Mouse (Mus musculus): Measurements from ENCODE around the gene Wfdc15a. TPM values are rescaled to one million over a fixed set of nuclear protein-coding genes. Genes with fewer than 3 reads are reported as not detected.
"Not testable (repeated sequence)": the region's sequence is repeated elsewhere in the genome, so short reads cannot be mapped to it uniquely, and the experiment has no call there.

Wfdc15a gene
- polyA plus RNA-seq (2012; ENCODE audit: insufficient read depth, insufficient read length, missing spikeins) = not detected in 2 replicates

GRCm38 (mm10) chr2:164199626-164200327, at the start of gene Wfdc15a:
Gene Wfdc15a (minus strand): TSS chr2:164200130.
- Histone ChIP-seq H3K4me1 (ENCODE audit: control insufficient read depth, insufficient read depth, insufficient read length, low read length) (no peaks in the 10 kb centered on the region), H3K4me3 (ENCODE audit: insufficient read depth, low read depth, low read length) (no peak within 1 kb of the TSS), H3K27ac (replicated peaks; ENCODE audit: low read depth, low read length) (no peak within 1 kb of the TSS)

GRCm38 (mm10) chr2:164238366-164238765, 38.4 kb upstream of the Wfdc15a start, which contains the start of gene Svs2:
Gene Svs2 (minus strand): TSS chr2:164238466.
- Histone ChIP-seq H3K4me3 (ENCODE audit: insufficient read depth, low read depth, low read length) (no peak within 1 kb of the TSS), H3K4me1 (ENCODE audit: control insufficient read depth, insufficient read depth, insufficient read length, low read length) (no peaks in the 10 kb centered on the region), H3K27ac (replicated peaks; ENCODE audit: low read depth, low read length) (no peak within 1 kb of the TSS)

DNA sequence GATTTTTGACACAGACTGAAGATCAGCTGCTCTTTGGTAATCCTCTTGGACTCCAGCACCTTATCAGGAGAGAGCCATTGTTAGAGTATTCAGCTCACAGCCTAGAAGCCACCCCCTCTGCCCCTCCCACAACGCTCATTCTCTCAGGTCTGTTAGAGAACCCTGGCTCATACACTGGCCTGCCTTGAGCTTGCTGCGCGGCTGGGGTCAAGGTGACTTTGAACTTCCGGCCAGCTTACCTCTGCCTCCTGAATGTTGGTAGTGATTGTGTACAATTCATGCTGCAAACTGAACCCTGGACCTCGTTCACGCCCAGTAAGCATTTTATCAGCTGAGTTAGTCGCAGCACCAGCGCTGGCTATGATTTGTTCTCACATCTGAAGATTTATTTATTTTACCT, 32.7 kb upstream of the Wfdc15a start:
- Histone ChIP-seq H3K4me1 (ENCODE audit: control insufficient read depth, insufficient read depth, insufficient read length, low read length) (no peaks in the 10 kb centered on the region), H3K27ac (replicated peaks; ENCODE audit: low read depth, low read length) (no peak overlapping the region), H3K4me3 (ENCODE audit: insufficient read depth, low read depth, low read length) (no peak overlapping the region)

DNA sequence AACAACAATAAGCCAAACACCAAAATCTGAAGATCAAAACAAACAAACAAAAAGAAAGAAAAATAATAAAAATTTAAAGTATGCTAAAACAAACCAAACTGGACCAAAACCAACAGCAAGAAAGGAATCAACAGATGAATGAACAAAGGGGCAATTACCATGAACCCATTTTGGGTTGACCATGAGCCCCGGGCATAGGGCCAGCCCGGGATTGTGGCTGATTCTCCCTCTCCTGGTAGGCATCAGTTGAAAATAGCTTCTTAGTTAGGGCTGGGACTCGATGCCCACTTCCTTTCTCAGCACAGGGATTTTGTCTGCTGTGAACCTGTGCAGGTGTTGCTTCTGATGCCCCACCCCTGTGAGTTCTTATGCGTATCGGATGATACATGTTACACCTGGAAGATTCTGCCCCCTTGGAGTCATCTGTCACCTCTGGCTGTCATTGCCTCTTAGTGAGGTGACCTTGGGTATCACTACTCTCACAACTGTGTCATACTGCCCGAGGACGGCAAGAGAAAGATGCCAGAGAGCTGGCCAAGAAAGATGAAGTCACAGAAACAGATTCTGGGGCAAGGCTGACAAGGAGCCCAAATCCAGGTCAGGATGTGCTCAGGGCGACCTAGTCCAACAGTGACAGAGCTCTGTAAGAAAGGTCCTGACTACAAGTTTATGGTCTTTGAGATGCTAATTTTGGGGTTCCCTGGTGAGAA, 28.6 kb upstream of the Wfdc15a start:
- H3K4me3 ChIP-seq (ENCODE audit: insufficient read depth, low read depth, low read length) = no peak overlapping the region
- H3K27ac ChIP-seq (replicated peaks; ENCODE audit: low read depth, low read length) = no peak overlapping the region
- H3K4me1 ChIP-seq (ENCODE audit: control insufficient read depth, insufficient read depth, insufficient read length, low read length) = no peaks in the 10 kb centered on the region

DNA sequence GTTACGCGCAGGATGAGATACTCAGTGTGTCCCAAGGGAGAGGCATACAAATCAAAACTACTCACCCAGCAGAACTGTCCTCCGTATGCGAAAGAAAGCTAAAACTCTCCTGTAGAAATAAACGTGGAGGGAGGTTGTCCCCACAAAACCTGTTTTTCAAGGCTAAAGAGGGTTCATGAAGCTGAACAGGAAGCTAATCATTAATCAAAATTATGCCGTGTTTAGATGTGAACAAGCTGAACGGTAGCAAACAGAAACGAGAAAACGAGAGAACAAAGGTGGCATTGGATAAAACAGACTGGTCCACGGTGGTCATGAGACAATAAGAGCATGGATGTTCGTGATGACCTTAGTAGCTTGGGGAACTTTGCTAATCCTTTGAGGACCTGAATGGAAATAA, 21.6 kb upstream of the Wfdc15a start, which contains the start of gene Wfdc15b:
TSS of gene Wfdc15b (minus strand) at position 139 of the 400 bp plus-strand sequence.
- Histone ChIP-seq H3K4me1 (ENCODE audit: control insufficient read depth, insufficient read depth, insufficient read length, low read length) (no peaks in the 10 kb centered on the region), H3K4me3 (ENCODE audit: insufficient read depth, low read depth, low read length) (no peak within 1 kb of the TSS), H3K27ac (replicated peaks; ENCODE audit: low read depth, low read length) (no peak within 1 kb of the TSS)

DNA sequence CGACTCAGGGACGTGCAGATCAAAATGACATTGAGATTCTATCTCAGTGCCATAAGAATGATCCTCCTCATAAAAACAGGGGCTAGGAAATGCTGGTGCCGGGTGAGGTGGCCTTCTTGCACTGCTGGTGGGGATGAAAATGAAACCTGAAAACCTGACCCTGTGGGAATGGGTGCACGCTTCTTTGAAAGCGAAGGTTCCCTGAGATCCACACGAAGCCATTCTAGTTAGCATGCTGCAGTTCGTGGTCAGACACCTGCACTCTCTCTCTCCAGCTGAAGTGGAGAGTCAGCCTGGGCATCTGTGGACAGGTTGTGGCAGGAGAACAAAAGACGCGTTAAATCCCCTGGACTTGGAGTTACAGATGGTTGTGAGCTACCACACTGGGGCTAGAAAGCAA, 19.4 kb upstream of the Wfdc15a start:
- no peak overlapping the region for H3K27ac ChIP-seq (replicated peaks; ENCODE audit: low read depth, low read length)
- H3K4me3 ChIP-seq (ENCODE audit: insufficient read depth, low read depth, low read length) = no peak overlapping the region
- no peaks in the 10 kb centered on the region for H3K4me1 ChIP-seq (ENCODE audit: control insufficient read depth, insufficient read depth, insufficient read length, low read length)

GRCm38 (mm10) chr2:164212711-164213110, 12.8 kb upstream of the Wfdc15a start:
- Histone ChIP-seq H3K4me3 (ENCODE audit: insufficient read depth, low read depth, low read length) (no peak overlapping the region), H3K4me1 (ENCODE audit: control insufficient read depth, insufficient read depth, insufficient read length, low read length) (no peaks in the 10 kb centered on the region), H3K27ac (replicated peaks; ENCODE audit: low read depth, low read length) (no peak overlapping the region)

- Histone ChIP-seq H3K4me3 (ENCODE audit: insufficient read depth, low read depth, low read length) (no peak overlapping the region), H3K4me1 (ENCODE audit: control insufficient read depth, insufficient read depth, insufficient read length, low read length) (no peaks in the 10 kb centered on the region), H3K27ac (replicated peaks; ENCODE audit: low read depth, low read length) (no peak overlapping the region)
Observed at GRCm38 (mm10) chr2:164210892-164211291, 11.0 kb upstream of the Wfdc15a start.

DNA sequence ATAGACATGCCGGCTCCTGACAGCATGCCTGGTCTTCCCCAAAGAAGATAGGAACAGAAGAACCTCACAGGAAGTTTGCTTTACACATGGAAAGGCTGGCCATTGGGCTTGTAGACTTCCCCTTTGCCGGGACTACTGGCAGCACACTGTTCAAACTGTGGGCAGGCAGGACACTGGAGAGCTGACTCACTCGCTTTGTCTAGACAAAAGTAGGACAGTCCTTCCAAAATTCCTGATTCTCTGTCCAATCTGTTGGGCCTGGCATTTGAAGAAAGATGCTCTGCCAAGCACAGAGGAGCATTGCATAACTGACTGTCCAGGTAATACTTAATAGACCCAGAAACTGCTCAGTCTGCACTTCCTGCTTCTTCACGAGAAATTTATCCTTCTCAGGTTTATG, 6.7 kb upstream of the Wfdc15a start:
- H3K4me3 ChIP-seq (ENCODE audit: insufficient read depth, low read depth, low read length) = no peak overlapping the region
- no peaks in the 10 kb centered on the region for H3K4me1 ChIP-seq (ENCODE audit: control insufficient read depth, insufficient read depth, insufficient read length, low read length)
- H3K27ac ChIP-seq (replicated peaks; ENCODE audit: low read depth, low read length) = no peak overlapping the region

- H3K27ac ChIP-seq (replicated peaks; ENCODE audit: low read depth, low read length); H3K4me1 ChIP-seq (ENCODE audit: control insufficient read depth, insufficient read depth, insufficient read length, low read length); H3K4me3 ChIP-seq (ENCODE audit: insufficient read depth, low read depth, low read length): not testable (repeated sequence)
Observed at GRCm38 (mm10) chr2:164206011-164206410, 6.1 kb upstream of the Wfdc15a start.

DNA sequence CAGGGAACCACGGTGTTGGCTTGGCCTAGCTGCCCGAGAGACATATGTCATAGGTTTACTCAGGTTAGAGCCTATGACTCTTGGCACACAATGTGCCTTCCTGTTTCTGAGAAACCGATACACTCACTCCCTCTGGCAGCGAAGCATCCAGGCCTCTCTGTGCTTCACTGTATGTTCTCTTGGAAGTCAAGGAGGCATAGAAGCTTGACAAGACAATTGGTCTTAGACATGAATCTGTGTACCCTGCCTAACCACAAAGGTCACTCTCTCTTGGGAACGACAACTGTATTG, 3.3 kb downstream of the Wfdc15a start:
- Histone ChIP-seq H3K27ac (replicated peaks; ENCODE audit: low read depth, low read length) (no peak overlapping the region), H3K4me3 (ENCODE audit: insufficient read depth, low read depth, low read length) (no peak overlapping the region), H3K4me1 (ENCODE audit: control insufficient read depth, insufficient read depth, insufficient read length, low read length) (no peaks in the 10 kb centered on the region)

DNA sequence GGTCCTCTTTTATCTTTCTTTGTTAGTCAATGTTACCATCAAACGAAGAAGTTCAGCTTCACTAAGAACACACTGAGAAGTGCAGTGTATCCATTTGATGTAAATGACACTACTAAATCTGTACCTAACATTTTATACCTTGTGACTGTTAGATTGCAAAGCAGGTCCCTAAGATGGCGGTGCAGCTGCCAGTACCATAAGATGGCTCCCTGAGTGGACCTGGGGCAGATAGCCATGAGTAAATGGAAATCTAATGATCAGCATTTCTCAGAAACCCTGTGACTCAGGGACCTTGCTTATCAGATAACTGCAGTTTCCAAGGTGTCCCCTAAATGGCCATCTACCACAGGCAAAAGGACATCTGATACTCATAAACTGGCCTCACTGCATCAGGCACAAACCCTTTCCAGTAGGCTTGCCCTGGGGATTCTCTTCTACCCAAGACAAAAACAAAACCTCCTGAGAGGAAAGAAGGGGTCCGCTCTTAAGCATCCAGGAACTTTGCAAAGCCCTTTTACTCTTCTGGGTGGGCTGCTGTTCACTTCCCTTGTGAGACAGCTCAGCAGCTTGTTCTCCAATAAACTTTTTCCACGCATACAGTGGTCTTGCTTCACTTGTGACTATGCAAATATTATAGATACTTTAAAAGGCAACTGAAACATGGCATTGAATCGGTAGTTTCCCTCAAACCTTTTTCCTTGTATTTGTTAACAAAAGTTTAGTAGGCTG, 3.8 kb downstream of the Wfdc15a start:
- Histone ChIP-seq H3K4me1 (ENCODE audit: control insufficient read depth, insufficient read depth, insufficient read length, low read length) (no peaks in the 10 kb centered on the region), H3K27ac (replicated peaks; ENCODE audit: low read depth, low read length) (no peak overlapping the region), H3K4me3 (ENCODE audit: insufficient read depth, low read depth, low read length) (no peak overlapping the region)

DNA sequence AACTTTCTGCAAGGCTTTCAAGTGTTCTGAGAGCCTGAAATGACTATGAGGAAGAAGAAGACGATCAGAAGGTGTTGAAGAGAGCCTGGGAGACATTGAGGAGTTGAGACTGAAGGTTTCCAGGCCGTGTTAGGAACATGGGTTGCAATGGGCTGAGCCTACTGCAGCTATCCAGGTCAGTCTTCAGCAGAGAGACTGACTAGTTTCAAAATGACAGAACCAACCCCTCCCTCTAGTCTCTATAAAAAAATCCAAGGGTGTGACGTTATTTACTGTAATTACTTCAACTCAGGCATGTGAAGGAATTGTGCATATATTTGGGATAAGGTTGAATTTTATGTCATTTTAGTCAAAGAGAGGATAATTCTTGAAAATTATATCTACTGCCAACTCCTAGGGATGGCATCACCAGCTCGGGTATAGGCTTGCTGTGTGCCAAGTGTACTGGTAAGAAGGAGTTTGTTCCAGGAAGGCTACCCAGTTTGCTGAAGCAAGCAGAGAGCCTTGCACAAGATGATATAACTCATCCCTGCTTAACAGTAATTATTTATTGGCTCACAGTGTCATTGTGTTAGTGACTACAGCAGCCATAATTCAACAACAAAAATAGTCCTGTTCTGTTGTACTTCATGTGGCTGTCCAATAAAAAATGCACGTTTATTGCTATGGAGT, 4.8 kb downstream of the Wfdc15a start:
- Histone ChIP-seq H3K4me3 (ENCODE audit: insufficient read depth, low read depth, low read length) (no peak overlapping the region), H3K27ac (replicated peaks; ENCODE audit: low read depth, low read length) (no peak overlapping the region), H3K4me1 (ENCODE audit: control insufficient read depth, insufficient read depth, insufficient read length, low read length) (no peaks in the 10 kb centered on the region)

GRCm38 (mm10) chr2:164192279-164192678, 7.7 kb downstream of the Wfdc15a start:
- H3K27ac ChIP-seq (replicated peaks; ENCODE audit: low read depth, low read length) = no peak overlapping the region
- no peak overlapping the region for H3K4me3 ChIP-seq (ENCODE audit: insufficient read depth, low read depth, low read length)
- no peaks in the 10 kb centered on the region for H3K4me1 ChIP-seq (ENCODE audit: control insufficient read depth, insufficient read depth, insufficient read length, low read length)

- H3K27ac ChIP-seq (replicated peaks; ENCODE audit: low read depth, low read length) = no peak within 1 kb of the TSS
- H3K4me3 ChIP-seq (ENCODE audit: insufficient read depth, low read depth, low read length) = no peak within 1 kb of the TSS
- no peaks in the 10 kb centered on the region for H3K4me1 ChIP-seq (ENCODE audit: control insufficient read depth, insufficient read depth, insufficient read length, low read length)
Observed at GRCm38 (mm10) chr2:164190576-164190975, 9.4 kb downstream of the Wfdc15a start, which contains the start of gene Wfdc12. Gene Wfdc12 (minus strand): TSS chr2:164190608.

All from brown adipose tissue, adult 24 weeks (tissue).